In the genomic region with DNA sequence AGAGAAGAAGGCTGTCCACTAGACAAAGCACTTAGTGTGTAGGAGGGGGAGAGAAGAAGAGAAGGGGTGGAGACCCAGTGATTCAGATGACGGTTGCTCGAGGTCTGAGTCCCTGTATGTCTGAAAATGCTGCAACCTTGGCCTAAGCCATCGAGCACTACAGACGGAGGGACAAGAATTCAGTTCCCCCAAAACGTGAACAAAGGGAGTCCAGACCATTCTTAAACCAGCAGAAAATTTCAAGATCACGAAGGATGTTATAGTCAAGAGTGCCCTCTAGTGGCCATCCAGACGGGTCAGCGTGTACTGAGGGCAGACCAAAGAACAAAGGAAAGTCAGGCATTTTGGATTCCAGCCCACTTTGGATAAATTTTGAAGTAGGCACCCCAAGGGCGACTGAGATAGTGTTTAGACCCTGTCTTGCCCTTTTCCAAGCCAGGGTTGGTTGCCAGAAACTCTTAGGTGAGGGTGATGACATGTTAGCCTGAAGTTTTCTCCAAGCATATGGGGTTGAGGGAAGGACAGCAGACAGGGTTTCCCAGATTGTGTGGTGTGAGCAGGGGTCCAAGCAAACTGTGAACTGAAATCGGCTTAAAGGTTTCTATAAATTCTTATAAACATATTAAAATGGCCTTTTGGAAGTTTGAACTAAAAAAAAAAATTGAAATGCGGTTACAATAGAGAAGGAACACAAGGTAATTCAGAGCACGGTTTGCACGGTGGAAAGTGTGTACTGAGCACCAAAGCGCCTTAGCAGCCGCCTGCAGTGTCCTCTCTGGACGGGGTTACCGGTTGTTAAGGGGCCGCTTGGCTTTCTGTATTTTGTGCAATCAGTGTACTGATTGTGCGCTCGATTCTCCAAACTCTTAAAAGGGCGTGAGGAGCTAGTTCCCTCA, we compare ENCODE assay signal across 8 mouse cellular contexts. TPM values are rescaled to one million over a fixed set of nuclear protein-coding genes. Genes with fewer than 3 reads are reported as not detected.
DNase-seq lines count a peak whose midpoint lies in the region; ATAC-seq lines count a peak whose summit lies in the region.

No protein-coding gene starts in this region.

- peak; percentile 81 for DNase-seq in Muller cell, postnatal 12 days (ENCODE audit: inconsistent ontology term)
- peak; percentile 77 for DNase-seq in cerebellum, adult 11-12 months
- DNase-seq in forebrain, embryonic 14.5 days (ENCODE audit: low spot score), result peak; percentile 97
- DNase-seq in heart, postnatal 25 days (ENCODE audit: low spot score), result peak; percentile 48
- peak; percentile 56 to 81 for DNase-seq in layer of hippocampus, adult 18-20 months (ENCODE audit: low spot score in 2 of 2)
- peak; percentile 82 for DNase-seq in ovary, postnatal 14 days (ENCODE audit: low spot score)
- peak; percentile 69 to 75 for DNase-seq in urinary bladder, postnatal 36 days (ENCODE audit: low spot score in 2 of 2)

- intact Hi-C loops in heart, postnatal 25 days (cut with DNase I), result loop anchor here (1.0 to 2.0 kb wide), 2 partner anchors 17 to 20 kb away; a partner anchor contains a TSS

- peak; percentile 76 for ATAC-seq in forebrain, embryonic 14.5 days
- peak; percentile 84 for ATAC-seq in lung, embryonic 16.5 days (ENCODE audit: low read depth)

- peaks cover 11% of the 10 kb centered on the region for H3K4me1 ChIP-seq in forebrain, embryonic 14.5 days (ENCODE audit: control insufficient read depth, insufficient read depth, low read length)
- H3K4me1 ChIP-seq in lung, embryonic 16.5 days (replicated peaks; ENCODE audit: control insufficient read depth, insufficient read depth, low read length), result peaks cover 3% of the 10 kb centered on the region; the same call in 1 of the 2 replicates

- H3K36me3 ChIP-seq in forebrain, embryonic 14.5 days (ENCODE audit: control insufficient read depth, insufficient read depth, low read length), result no peaks in the 10 kb centered on the region
- no peaks in the 10 kb centered on the region for H3K36me3 ChIP-seq in lung, embryonic 16.5 days (ENCODE audit: control insufficient read depth, insufficient read depth, low read length)

- H3K4me3 ChIP-seq in forebrain, embryonic 14.5 days (ENCODE audit: low read depth, low read length), result peak overlapping the region; percentile 48
- H3K4me3 ChIP-seq in lung, embryonic 16.5 days (ENCODE audit: low read length), result peak overlapping the region; percentile 50

- peak overlapping the region; percentile 97 for H3K27ac ChIP-seq in forebrain, embryonic 14.5 days (ENCODE audit: low read depth, low read length)
- peak overlapping the region; percentile 93 for H3K27ac ChIP-seq in lung, embryonic 16.5 days (ENCODE audit: low read length)

- WGBS in forebrain, embryonic 14.5 days, result under 1% methylated on average over 21 of the region's 21 CpGs
- under 1% methylated on average over 21 of the region's 21 CpGs for WGBS in lung, embryonic 16.5 days

- peak overlapping the region; percentile 76 for H3K9ac ChIP-seq in forebrain, embryonic 14.5 days (ENCODE audit: low read length)
- peak overlapping the region; percentile 68 for H3K9ac ChIP-seq in lung, embryonic 16.5 days (ENCODE audit: low read length)

- peak overlapping the region; percentile 68 for H3K4me2 ChIP-seq in forebrain, embryonic 14.5 days (ENCODE audit: low read length)
- peak overlapping the region; percentile 70 for H3K4me2 ChIP-seq in lung, embryonic 16.5 days (ENCODE audit: low read depth, low read length)

- H3K27me3 ChIP-seq in forebrain, embryonic 14.5 days (replicated peaks; ENCODE audit: control insufficient read depth, insufficient read depth, low read length), result no peaks in the 10 kb centered on the region
- H3K27me3 ChIP-seq in lung, embryonic 16.5 days (ENCODE audit: control insufficient read depth, insufficient read depth, low read depth, low read length), result no peaks in the 10 kb centered on the region

- no peaks in the 10 kb centered on the region for H3K9me3 ChIP-seq in forebrain, embryonic 14.5 days (replicated peaks; ENCODE audit: control insufficient read depth, low read length)
- H3K9me3 ChIP-seq in lung, embryonic 16.5 days (ENCODE audit: control insufficient read depth, low read length), result no peaks in the 10 kb centered on the region

RNA-seq across cellular contexts. Expression of a gene that starts 0.6 kb away (rescaled TPM):
- polyA plus RNA-seq in forebrain, embryonic 14.5 days (2014; fragmentation: Nextera tagmentation; extraction: Ambion mirVana), result 1.7 TPM in 2 replicates
- 1 to 10 TPM; 4.2 to 6.9 TPM for total RNA-seq in heart, postnatal 25 days (2021)
- 10 to 100 TPM; 14.8 to 23.1 TPM for total RNA-seq in layer of hippocampus, adult 18-20 months (2021)
- 1.3 and 1.4 TPM in 2 replicates for polyA plus RNA-seq in lung, embryonic 16.5 days (2015; fragmentation: Nextera tagmentation; extraction: Ambion mirVana)

RNA-seq across cellular contexts. Expression of a gene that starts 12.4 kb away (rescaled TPM):
- 2.5 and 3.9 TPM in 2 replicates for polyA plus RNA-seq in forebrain, embryonic 14.5 days (2014; fragmentation: Nextera tagmentation; extraction: Ambion mirVana)
- total RNA-seq in heart, postnatal 25 days (2021), result 1 to 10 TPM; 5.5 to 6.1 TPM
- 1 to 10 TPM; 2.9 to 3.3 TPM for total RNA-seq in layer of hippocampus, adult 18-20 months (2021)
- 4.9 and 5.8 TPM in 2 replicates for polyA plus RNA-seq in lung, embryonic 16.5 days (2015; fragmentation: Nextera tagmentation; extraction: Ambion mirVana)

RNA-seq across cellular contexts. Expression of a gene that starts 16.0 kb away (rescaled TPM):
- 2.7 and 4.6 TPM in 2 replicates for polyA plus RNA-seq in forebrain, embryonic 14.5 days (2014; fragmentation: Nextera tagmentation; extraction: Ambion mirVana)
- total RNA-seq in heart, postnatal 25 days (2021), result 10 to 100 TPM; 46.4 to 87.7 TPM
- total RNA-seq in layer of hippocampus, adult 18-20 months (2021), result 100 to 1,000 TPM; 282 to 318 TPM
- 2.0 and 5.4 TPM in 2 replicates for polyA plus RNA-seq in lung, embryonic 16.5 days (2015; fragmentation: Nextera tagmentation; extraction: Ambion mirVana)

RNA-seq across cellular contexts. Expression of a gene that starts 16.8 kb away (rescaled TPM):
- 7.3 and 11.0 TPM in 2 replicates for polyA plus RNA-seq in forebrain, embryonic 14.5 days (2014; fragmentation: Nextera tagmentation; extraction: Ambion mirVana)
- total RNA-seq in heart, postnatal 25 days (2021), result 10 to 100 TPM; 16.8 to 25.9 TPM
- total RNA-seq in layer of hippocampus, adult 18-20 months (2021), result 10 to 100 TPM; 48.4 to 55.7 TPM
- 13.5 and 20.4 TPM in 2 replicates for polyA plus RNA-seq in lung, embryonic 16.5 days (2015; fragmentation: Nextera tagmentation; extraction: Ambion mirVana)

RNA-seq across cellular contexts. Expression of a gene that starts 18.0 kb away (rescaled TPM):
- 13.2 and 45.9 TPM in 2 replicates for polyA plus RNA-seq in forebrain, embryonic 14.5 days (2014; fragmentation: Nextera tagmentation; extraction: Ambion mirVana)
- 10 to 100 TPM in 1 of 2 experiments, not detected in 1; 17.9 TPM for total RNA-seq in heart, postnatal 25 days (2021)
- 10 to 100 TPM in 1 of 2 experiments, 1 to 10 TPM in 1; 8.2 to 48.5 TPM for total RNA-seq in layer of hippocampus, adult 18-20 months (2021)
- polyA plus RNA-seq in lung, embryonic 16.5 days (2015; fragmentation: Nextera tagmentation; extraction: Ambion mirVana), result 33.0 and 45.8 TPM in 2 replicates

Comparison
In these comparisons a context has a peak if more than half of its experiments do, and no peak if none do; other contexts are left out.
1. Peak in every context shown above with its lines: DNase-seq, ATAC-seq, H3K4me3 ChIP-seq and H3K27ac ChIP-seq.